Mouse (Mus musculus): ENCODE measurements around the gene Gm1553. TPM values are rescaled to one million over a fixed set of nuclear protein-coding genes. Genes with fewer than 3 reads are reported as not detected.

The Gm1553 gene
- polyA plus RNA-seq (2012; ENCODE audit: insufficient read depth, insufficient read length, missing spikeins), result not detected in 2 replicates

- Histone ChIP-seq H3K4me3 (ENCODE audit: insufficient read depth, low read depth, low read length) (no peak within 1 kb of the TSS), H3K27ac (replicated peaks; ENCODE audit: low read depth, low read length) (no peak within 1 kb of the TSS)
Measured at GRCm38 (mm10) chr10:82492518-82492917, at the start of gene Gm1553. Gene Gm1553 (minus strand): TSS chr10:82492618.

More at GRCm38 (mm10) chr10:82492518-82492917, at the start of gene Gm1553:
- H3K4me1 ChIP-seq (ENCODE audit: control insufficient read depth, insufficient read depth, insufficient read length, low read length), result no peaks in the 10 kb centered on the region

Other genes starting within 250 kb of the Gm1553 start
- not detected in 2 replicates for gene 4932415D10Rik, start 176.0 kb downstream of the Gm1553 start, polyA plus RNA-seq (2012; ENCODE audit: insufficient read depth, insufficient read length, missing spikeins)
- gene Gm4924, start 138.4 kb downstream of the Gm1553 start, polyA plus RNA-seq (2012; ENCODE audit: insufficient read depth, insufficient read length, missing spikeins), result 0.63 and 1.3 TPM in 2 replicates
- gene 1190007I07Rik, start 130.6 kb upstream of the Gm1553 start, polyA plus RNA-seq (2012; ENCODE audit: insufficient read depth, insufficient read length, missing spikeins), result 73.8 and 90.9 TPM in 2 replicates
- 7.6 and 10.6 TPM in 2 replicates for gene Tdg, start 137.2 kb upstream of the Gm1553 start, polyA plus RNA-seq (2012; ENCODE audit: insufficient read depth, insufficient read length, missing spikeins)
- 1.9 and 3.8 TPM in 2 replicates for gene Glt8d2, start 198.0 kb upstream of the Gm1553 start, polyA plus RNA-seq (2012; ENCODE audit: insufficient read depth, insufficient read length, missing spikeins)
- 14.1 and 19.4 TPM in 2 replicates for gene Hcfc2, start 203.5 kb upstream of the Gm1553 start, polyA plus RNA-seq (2012; ENCODE audit: insufficient read depth, insufficient read length, missing spikeins)

Data from brown adipose tissue, adult 24 weeks (tissue).